Mouse (Mus musculus) NIH3T3 (cell line): ENCODE measurements at regions not wholly inside any gene's neighbourhood (a gene's known extent, or its start where the extent isn't known, plus 50 kb on each side); places are given as distances from the start of the nearest gene placed in this dataset.

ENCODE experiments used
- DNase-seq: peaks from one replicate; pipeline ENCODE4 v3.0.0-alpha.2; 2012; ENCODE audit warnings: low read depth

GRCm38 (mm10) chr17:4198001-4198400 is 501.9 kb upstream of the Nox3 start:
- no peak for DNase-seq

- no peak for DNase-seq
These were observed 503.7 kb upstream of the Nox3 start for GRCm38 (mm10) chr17:4199698-4200153.

- DNase-seq: no peak
These were observed 505.2 kb upstream of the Nox3 start for GRCm38 (mm10) chr17:4201300-4201699.

- no peak for DNase-seq
These were observed 512.3 kb upstream of the Nox3 start for GRCm38 (mm10) chr17:4208142-4208925.

GRCm38 (mm10) chr17:4209650-4210049 is 513.6 kb upstream of the Nox3 start:
- DNase-seq: no peak

- no peak for DNase-seq
These were observed 516.5 kb upstream of the Nox3 start for GRCm38 (mm10) chr17:4212586-4212985.

GRCm38 (mm10) chr17:4214970-4215369 is 518.9 kb upstream of the Nox3 start:
- DNase-seq: no peak

- no peak for DNase-seq
These were observed 520.1 kb upstream of the Nox3 start for GRCm38 (mm10) chr17:4216203-4216602.

- DNase-seq: no peak
These were observed 520.7 kb upstream of the Nox3 start for GRCm38 (mm10) chr17:4216750-4217149.

- no peak for DNase-seq
These were observed 524.8 kb upstream of the Nox3 start for GRCm38 (mm10) chr17:4220661-4221360.

GRCm38 (mm10) chr17:4227889-4228288 is 531.8 kb upstream of the Nox3 start:
- no peak for DNase-seq

- no peak for DNase-seq
These were observed 533.9 kb upstream of the Nox3 start for GRCm38 (mm10) chr17:4229969-4230368.

GRCm38 (mm10) chr17:4250476-4250875 is 554.4 kb upstream of the Nox3 start:
- DNase-seq: no peak

- no peak for DNase-seq
These were observed 569.4 kb upstream of the Nox3 start for GRCm38 (mm10) chr17:4265471-4265870.

GRCm38 (mm10) chr17:4265946-4266345 is 569.9 kb upstream of the Nox3 start:
- no peak for DNase-seq

- DNase-seq: no peak
These were observed 570.4 kb upstream of the Nox3 start for GRCm38 (mm10) chr17:4266487-4266886.

- no peak for DNase-seq
These were observed 572.3 kb upstream of the Nox3 start for GRCm38 (mm10) chr17:4268380-4268779.

- no peak for DNase-seq
These were observed 576.4 kb upstream of the Nox3 start for GRCm38 (mm10) chr17:4272456-4272855.

- no peak for DNase-seq
These were observed 580.7 kb upstream of the Nox3 start for GRCm38 (mm10) chr17:4276722-4277121.

GRCm38 (mm10) chr17:4278239-4278827 is 582.3 kb upstream of the Nox3 start:
- no peak for DNase-seq

GRCm38 (mm10) chr17:4281451-4281850 is 585.4 kb upstream of the Nox3 start:
- no peak for DNase-seq

GRCm38 (mm10) chr17:4291418-4291817 is 595.4 kb upstream of the Nox3 start:
- DNase-seq: no peak

GRCm38 (mm10) chr17:4296521-4297155 is 600.6 kb upstream of the Nox3 start:
- no peak for DNase-seq
